Mouse (Mus musculus): ENCODE results near the gene Hacd4. TPM values are rescaled to one million over a fixed set of nuclear protein-coding genes. Genes with fewer than 3 reads are reported as not detected.

The Hacd4 gene
- 2.2 and 2.4 TPM in 2 replicates for polyA plus RNA-seq (2012; rRNA removed)

GRCm38 (mm10) chr4:88438326-88438989 lies at the start of gene Hacd4:
Hacd4 (minus strand) TSS chr4:88438928.

Other genes starting within 250 kb of the Hacd4 start
- gene Ifnb1, start 83.8 kb upstream of the Hacd4 start, polyA plus RNA-seq (2012; rRNA removed), result not detected in 2 replicates
- not detected in 2 replicates for gene Ifna15, start 119.3 kb upstream of the Hacd4 start, polyA plus RNA-seq (2012; rRNA removed)
- not detected in 2 replicates for gene Ifna14, start 132.9 kb upstream of the Hacd4 start, polyA plus RNA-seq (2012; rRNA removed)
- gene Ifna9, start 153.5 kb upstream of the Hacd4 start, polyA plus RNA-seq (2012; rRNA removed), result not detected in 2 replicates
- not detected in 2 replicates for gene Ifna12, start 164.4 kb upstream of the Hacd4 start, polyA plus RNA-seq (2012; rRNA removed)
- gene C87499, start 195.5 kb upstream of the Hacd4 start, polyA plus RNA-seq (2012; rRNA removed), result 1.1 and 1.9 TPM in 2 replicates
- gene Ifna13, start 205.5 kb upstream of the Hacd4 start, polyA plus RNA-seq (2012; rRNA removed), result not detected in 2 replicates
- gene Ifna16, start 238.0 kb upstream of the Hacd4 start, polyA plus RNA-seq (2012; rRNA removed), result not detected in 2 replicates
- gene Ifna2, start 245.0 kb upstream of the Hacd4 start, polyA plus RNA-seq (2012; rRNA removed), result not detected in 2 replicates